Mouse (Mus musculus) megakaryocyte-erythroid progenitor cell, adult 5-6 weeks (primary cell): Measurements from ENCODE around the gene Grk1. TPM values are rescaled to one million over a fixed set of nuclear protein-coding genes. Genes with fewer than 3 reads are reported as not detected.

Source experiments
- ATAC-seq: replicated peaks from 2 replicates; pipeline ENCODE4 v1.8.0; 2016; ENCODE audit warnings: mild to moderate bottlenecking, inconsistent platforms; ENCODE audit not compliant: severe bottlenecking, poor library complexity, low FRiP score, low TSS enrichment
- total RNA-seq, 2 experiments: library from RNA; stranded (forward) in 1 of 2; stranded (reverse) in 1 of 2; fragments of 200-1000, 215-1000 nt in 1 of 2; fragments of >200 nt in 1 of 2; fragmentation: Nextera tagmentation in 1 of 2; gene quantifications; 2 replicates each; pipeline ENCODE4 v1.2.3; 2014 to 2017

Grk1 gene
- total RNA-seq, 2 experiments from 2014 or later, result not detected

DNA sequence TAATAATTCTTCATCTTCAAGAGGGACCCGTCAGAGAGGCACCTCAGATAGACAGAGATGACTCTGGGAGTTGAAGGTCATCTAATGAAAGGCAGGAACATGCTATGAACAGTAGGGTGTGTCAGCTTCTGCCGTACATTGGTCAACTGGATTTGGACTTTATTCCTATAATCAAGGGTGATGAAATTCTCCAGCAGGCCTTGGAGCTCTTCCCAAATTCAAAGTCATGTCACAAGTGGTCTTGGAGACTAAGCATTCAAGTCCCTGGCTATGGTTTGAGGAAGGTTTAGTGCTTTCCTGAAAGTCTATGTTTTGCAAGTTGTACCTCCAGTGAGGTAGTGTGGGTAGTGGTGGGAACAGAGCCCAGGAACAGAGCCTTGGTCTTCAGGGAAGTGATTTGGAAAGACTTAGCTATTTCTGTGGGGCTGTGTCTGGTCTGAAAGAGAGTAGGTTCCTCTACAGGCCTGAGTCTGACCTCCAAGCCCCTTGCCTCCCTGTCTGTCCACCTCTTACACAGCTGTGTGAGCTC is 14.3 kb downstream of the Grk1 start:
- ATAC-seq, result no peak

DNA sequence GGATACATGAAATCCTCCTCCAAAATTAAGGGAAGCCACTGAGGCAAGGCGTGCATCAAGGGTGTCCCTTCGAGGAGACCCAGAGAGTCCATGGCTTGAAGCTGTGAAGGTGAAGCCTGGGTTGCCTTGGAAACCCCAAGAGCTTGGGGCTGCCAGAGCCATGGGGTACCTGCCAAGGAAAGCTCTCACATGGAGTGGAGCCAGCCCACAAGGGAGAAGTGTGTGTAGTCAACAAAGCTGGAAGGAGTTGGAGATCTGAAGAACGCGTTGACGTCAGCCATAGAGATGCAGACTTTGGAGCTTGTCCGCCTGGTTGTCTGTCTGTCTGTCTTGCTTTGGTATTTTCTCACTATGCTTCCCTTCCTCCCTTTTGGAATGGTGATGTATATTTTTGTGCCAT is 16.1 kb downstream of the Grk1 start:
- ATAC-seq, result no peak

- no peak for ATAC-seq
These were observed 22.5 kb downstream of the Grk1 start for GRCm38 (mm10) chr8:13427351-13427750.

DNA sequence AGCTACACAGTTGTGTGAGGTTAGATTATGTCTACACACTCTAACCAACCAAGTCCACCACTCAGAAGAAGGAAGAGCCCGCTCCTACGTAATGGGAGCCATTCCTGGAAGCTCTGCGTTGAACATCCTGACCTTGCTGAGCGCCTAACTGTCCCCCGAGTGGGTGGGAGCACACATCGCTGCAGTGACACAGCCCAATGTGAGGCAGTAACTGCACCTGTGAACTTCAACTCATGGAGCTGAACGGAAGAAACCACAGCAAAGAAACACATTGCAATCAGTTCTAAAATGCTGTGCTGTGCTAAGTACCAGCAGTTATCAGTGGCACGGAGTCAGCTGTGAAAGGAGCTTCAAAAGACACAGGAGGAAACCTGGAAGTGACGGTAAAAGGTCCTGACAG is 23.3 kb downstream of the Grk1 start:
- no peak for ATAC-seq

DNA sequence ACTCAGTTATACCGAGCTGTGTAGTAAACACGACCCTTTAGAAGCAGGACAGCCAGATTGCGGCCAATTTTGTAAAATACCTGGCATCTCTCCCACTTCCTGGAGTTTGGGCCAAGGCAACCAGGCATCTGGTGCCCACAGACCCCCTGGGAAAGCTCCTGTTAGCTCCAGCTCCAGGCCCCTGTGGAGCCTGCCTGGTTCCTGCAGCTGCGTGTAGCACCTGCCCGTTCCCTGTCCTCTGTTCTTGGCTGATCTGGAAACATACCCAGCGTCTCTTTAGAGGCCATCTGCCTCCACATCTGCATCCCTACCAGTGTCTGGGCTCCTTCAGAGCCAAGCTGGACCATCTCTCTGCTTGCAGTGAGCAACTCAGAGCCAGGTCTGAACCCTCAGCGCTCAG is 25.5 kb downstream of the Grk1 start:
- ATAC-seq, result no peak

DNA sequence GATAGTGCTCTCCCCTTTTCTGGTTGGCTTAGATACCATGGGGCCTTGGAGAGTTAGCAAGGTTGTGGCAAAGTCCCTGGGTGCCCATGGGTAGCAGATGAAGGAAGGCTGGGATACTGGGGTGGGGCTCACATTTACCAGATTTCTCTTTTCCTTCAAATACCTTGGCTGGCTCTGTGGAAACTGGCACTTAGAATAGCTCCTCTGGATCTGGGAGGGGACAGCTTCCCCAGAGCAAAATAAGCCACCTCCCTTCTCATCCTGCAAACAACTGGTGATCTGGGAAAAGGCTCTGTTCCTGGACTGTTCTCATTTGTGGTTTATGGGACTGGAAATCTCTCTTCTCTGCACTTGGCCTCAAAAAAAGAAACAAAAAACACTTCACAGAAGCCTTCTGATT is 26.0 kb downstream of the Grk1 start:
- no peak for ATAC-seq

DNA sequence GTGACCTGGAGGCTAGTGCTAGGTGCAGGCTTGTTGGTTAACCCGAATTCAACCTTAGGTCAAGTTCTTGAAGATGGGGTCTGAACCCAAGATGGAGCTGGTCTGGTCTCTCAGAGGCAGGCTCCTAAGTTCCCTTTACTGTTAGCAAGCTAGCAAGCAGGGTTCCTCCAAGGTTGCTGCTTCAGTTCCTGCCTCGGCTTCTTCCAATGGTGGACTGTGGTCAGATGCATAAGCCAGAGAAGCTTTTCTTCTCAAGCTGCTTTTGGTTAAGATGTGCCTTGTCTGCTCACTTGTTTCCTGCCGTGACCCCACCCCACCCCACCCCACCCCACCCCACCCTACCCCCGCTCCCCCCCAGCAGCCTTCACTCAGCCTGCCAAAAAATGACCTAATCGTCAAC is 28.2 kb downstream of the Grk1 start:
- ATAC-seq, result no peak

GRCm38 (mm10) chr8:13434889-13435288 is 30.0 kb downstream of the Grk1 start, which contains the start of gene Tmem255b:
Gene Tmem255b, plus strand, starts transcription at chr8:13435189.
- no peak for ATAC-seq

DNA sequence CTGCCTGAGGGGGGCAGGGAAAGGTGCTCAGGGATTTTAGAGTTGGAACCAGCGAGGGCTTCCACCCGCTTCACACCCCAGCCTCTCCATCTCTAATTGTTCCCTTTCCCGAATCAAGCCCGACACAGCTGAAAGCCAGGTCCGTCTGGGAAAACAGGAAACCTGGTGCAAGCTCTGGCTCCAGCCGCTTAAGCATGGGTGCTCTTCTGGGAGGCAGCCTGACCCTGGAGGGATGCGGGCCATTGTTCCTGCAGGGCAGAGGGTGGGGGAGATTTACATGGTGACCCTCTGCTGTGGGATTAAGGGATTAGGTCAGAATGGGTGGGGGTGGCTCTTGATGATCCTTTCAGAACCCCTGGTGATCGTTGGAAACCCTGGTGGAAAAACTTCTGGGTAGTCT is 31.2 kb downstream of the Grk1 start:
- no peak for ATAC-seq

DNA sequence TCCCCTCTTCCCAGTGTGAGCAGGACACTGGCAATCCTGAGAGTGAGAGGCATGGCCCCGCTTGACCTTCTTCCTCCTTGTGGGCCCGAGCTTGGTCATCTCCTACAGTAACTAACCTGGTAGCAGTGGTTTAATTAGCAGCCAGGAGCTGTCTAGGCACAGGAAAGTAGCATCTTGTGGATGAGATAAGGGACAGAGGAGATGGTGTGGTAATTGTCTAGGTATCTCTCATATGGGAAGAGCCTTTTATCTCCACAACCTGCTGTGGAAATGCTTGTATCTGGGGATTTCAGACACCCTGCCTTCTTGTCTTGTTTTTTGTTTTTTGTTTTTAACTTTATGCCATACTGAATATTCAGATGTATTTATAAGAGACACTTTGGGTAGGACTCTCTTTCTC is 32.6 kb downstream of the Grk1 start:
- peak; percentile 57 for ATAC-seq

DNA sequence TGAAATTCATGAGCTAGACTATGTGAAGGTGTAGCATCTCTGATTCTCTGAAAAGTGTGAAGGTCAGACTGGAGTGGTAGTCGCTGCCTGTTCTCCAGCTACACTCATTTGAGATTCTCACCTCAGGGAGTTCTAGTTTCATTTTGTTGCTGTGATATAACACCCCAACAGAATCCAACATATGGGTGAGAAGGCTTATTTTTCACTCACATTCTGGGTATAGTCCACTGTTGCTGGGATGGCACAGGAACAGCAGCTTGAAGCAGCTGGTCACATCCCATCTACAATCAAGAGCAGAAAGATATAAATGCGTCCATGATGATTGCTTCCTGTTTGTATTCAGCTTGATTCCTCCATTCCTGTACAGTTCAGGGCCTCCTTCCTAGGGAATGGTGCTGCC is 37.3 kb downstream of the Grk1 start:
- no peak for ATAC-seq

- no peak for ATAC-seq
These were observed 41.6 kb downstream of the Grk1 start for GRCm38 (mm10) chr8:13446456-13446855.

DNA sequence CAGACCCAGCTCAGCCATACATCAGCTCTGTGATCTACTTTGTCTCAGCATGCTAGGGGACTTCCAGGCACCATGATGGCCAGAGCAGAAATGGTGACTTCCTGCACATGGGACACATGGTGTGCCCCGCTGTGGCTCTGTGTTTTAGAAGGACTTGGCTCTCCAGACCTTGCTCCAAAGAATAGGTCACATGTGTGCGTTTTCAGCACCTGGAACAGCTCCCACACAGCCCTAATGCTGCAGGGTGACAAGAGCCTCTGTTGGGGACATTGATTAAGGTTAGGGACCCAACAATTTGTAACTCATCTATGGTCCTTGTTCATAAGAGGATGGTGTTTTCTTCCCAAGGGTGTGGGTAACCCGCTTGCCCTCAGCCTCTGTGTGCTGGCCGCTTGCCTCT is 43.3 kb downstream of the Grk1 start:
- peak; percentile 81 for ATAC-seq

DNA sequence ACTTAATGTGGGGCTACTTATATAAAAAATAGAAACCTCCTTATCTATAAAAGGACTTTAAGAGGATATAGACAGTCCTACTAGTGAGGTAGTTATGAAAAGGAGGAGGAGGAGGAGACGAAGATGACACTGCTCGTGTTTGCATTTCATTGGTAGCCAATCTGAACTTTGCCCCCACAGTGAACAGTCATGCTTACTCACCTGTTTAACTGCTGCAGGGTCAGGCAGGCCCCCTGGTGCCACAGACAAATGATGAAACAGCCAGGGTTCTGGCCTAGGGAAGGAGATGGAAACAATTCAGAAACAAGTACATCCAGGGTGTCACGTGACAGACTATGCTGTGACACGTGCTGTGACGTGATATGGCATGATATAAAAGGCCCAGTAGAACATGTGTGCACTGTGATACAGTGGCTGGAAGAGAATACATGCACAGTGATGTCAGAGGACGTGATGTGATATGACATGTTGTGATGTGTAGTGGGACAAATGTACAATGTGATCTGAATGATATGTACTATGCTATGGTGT is 46.9 kb downstream of the Grk1 start:
- ATAC-seq, result no peak

- ATAC-seq, result no peak
These were observed 49.6 kb downstream of the Grk1 start for GRCm38 (mm10) chr8:13454341-13455113.

- peak; percentile 46; the same call in 1 of the 2 replicates for ATAC-seq
These were observed 50.4 kb downstream of the Grk1 start for GRCm38 (mm10) chr8:13455295-13455694.

GRCm38 (mm10) chr8:13459431-13459830 is 54.5 kb downstream of the Grk1 start:
- ATAC-seq, result no peak

DNA sequence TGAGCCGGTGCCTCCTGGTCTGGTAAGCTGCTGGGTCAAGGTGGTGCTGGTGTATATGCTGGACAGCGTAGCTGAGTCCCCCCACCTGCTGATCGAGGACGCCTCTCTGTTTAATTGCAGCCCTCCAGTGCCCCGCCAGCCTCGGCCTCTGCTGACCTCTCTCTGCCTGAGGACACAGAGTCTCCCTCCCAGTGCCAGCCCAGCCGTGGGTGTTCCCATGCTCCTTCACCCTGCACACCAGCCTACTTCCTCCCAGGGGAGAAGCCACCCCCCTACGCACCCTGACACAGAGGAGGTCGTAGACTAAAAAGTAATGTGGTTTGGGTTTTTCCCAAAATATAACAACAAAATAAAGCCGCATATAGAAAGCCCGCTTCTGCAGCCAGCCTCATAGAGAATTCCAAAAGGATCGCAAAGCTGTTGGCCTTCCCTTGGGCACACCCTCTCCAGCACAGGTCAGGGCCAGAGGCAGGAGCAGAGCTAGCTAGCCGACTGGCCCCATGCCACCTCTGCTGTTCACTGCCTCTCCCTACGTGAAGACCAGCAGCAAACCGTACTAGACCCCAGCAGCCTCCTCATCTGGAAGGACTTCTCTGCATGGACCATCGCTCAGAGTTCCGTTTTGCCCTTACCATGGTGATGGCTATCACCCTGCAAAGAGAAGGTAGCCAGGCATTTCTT is 56.3 kb downstream of the Grk1 start:
- no peak for ATAC-seq

DNA sequence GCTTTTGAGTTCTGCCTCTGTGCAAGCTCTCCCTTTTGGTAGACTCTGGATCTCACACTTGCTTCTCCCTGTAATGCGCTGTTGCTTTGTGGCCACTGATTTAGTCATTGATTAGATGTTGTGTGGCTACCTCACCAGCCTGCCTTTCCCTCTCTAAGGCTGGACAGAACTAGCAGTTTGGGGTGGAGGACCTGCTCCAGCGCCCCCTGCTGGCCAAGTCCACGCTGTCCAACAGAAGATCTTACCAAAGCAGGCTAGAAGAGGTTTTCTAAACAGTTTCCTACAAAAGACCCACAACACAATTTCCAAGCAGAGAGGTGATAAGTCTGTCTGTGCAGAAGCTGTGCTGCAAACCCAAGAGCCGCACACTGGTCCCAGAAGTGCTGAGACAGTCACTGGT is 57.0 kb downstream of the Grk1 start:
- ATAC-seq, result peak; percentile 71

GRCm38 (mm10) chr8:13462392-13462791 is 57.5 kb downstream of the Grk1 start:
- ATAC-seq, result no peak

- no peak for ATAC-seq
These were observed 60.4 kb downstream of the Grk1 start for GRCm38 (mm10) chr8:13465324-13465723.
